Mouse (Mus musculus) C2C12 (cell line): ENCODE data around the gene Ddx39b.

ENCODE experiments used
- CEBPB ChIP-seq: IDR thresholded peaks from one replicate; pipeline ENCODE4 v1.6.1; 2011; ENCODE audit warnings: low read depth, mild to moderate bottlenecking, control low read depth, moderate library complexity
- CTCF ChIP-seq: IDR thresholded peaks from one replicate; pipeline ENCODE4 v1.5.1; 2011; ENCODE audit not compliant: control insufficient read depth, insufficient read depth, insufficient read length
- FOSL1 ChIP-seq: IDR thresholded peaks from one replicate; pipeline ENCODE4 v1.8.0; 2011; ENCODE audit warnings: mild to moderate bottlenecking, low read length; ENCODE audit not compliant: poor library complexity, insufficient read depth, severe bottlenecking
- MAX ChIP-seq: IDR thresholded peaks from one replicate; pipeline ENCODE4 v1.6.1; 2011; ENCODE audit warnings: mild to moderate bottlenecking, control low read depth
- MYOD1 ChIP-seq: IDR thresholded peaks from one replicate; pipeline ENCODE4 v1.6.1; 2011; ENCODE audit warnings: low read depth; ENCODE audit not compliant: control insufficient read depth, insufficient read length
- MYOG ChIP-seq: IDR thresholded peaks from one replicate; pipeline ENCODE4 v1.6.1; 2011; ENCODE audit not compliant: control insufficient read depth, insufficient read length; ENCODE audit errors: extremely low read depth
- USF1 ChIP-seq: IDR thresholded peaks from one replicate; pipeline ENCODE4 v1.6.1; 2011; ENCODE audit warnings: low read depth, mild to moderate bottlenecking, control low read depth, moderate library complexity

GRCm38 (mm10) chr17:35250348-35251120 lies 9.0 kb downstream of the Ddx39b start:
- TF ChIP-seq FOSL1 (no peak), CTCF (no peak), USF1 (no peak), CEBPB (no peak), MYOD1 (no peak), MYOG (no peak), MAX (no peak)
